Mouse (Mus musculus): ENCODE results near the gene Sos1. TPM values are rescaled to one million over a fixed set of nuclear protein-coding genes. Genes with fewer than 3 reads are reported as not detected.
A peak's percentile ranks its signal among the peaks of the same experiment; 100 is the strongest.

Gene Sos1
- polyA plus RNA-seq, 1 experiment = 1.3 TPM

DNA sequence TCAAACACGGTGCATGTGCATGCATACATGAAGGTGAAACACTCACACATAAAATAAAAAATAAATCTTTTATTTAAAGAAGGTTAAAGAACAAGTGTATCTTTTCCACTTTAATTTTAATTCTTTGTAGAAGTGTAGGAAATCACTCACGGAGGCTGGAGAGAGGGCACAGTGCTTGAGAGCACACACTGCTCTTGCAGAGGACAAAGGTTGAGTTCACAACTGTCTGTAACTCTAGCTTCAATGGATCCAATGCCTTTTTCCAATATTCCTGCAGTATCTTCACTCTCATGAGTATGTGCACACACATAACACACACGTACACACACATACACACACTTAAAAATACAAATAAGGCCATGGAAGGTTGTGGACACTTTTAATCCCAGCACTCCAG is 30.2 kb upstream of the Sos1 start:
- H3K4me1 ChIP-seq = peaks cover 63% of the 10 kb centered on the region
- TF ChIP-seq GATA1 (IDR thresholded peaks at IDR 0.05; ENCODE audit: borderline replicate concordance, low read length) = no peak
- TF ChIP-seq FLI1 (IDR thresholded peaks at IDR 0.05; ENCODE audit: low read length) = no peak
- H3K4me3 ChIP-seq (replicated peaks) = no peak overlapping the region
- no peaks in the 10 kb centered on the region for H3K27me3 ChIP-seq (replicated peaks)
- no peaks in the 10 kb centered on the region for H3K9me3 ChIP-seq
- H3K36me3 ChIP-seq (replicated peaks; ENCODE audit: low read length) = peaks cover 3% of the 10 kb centered on the region

DNA sequence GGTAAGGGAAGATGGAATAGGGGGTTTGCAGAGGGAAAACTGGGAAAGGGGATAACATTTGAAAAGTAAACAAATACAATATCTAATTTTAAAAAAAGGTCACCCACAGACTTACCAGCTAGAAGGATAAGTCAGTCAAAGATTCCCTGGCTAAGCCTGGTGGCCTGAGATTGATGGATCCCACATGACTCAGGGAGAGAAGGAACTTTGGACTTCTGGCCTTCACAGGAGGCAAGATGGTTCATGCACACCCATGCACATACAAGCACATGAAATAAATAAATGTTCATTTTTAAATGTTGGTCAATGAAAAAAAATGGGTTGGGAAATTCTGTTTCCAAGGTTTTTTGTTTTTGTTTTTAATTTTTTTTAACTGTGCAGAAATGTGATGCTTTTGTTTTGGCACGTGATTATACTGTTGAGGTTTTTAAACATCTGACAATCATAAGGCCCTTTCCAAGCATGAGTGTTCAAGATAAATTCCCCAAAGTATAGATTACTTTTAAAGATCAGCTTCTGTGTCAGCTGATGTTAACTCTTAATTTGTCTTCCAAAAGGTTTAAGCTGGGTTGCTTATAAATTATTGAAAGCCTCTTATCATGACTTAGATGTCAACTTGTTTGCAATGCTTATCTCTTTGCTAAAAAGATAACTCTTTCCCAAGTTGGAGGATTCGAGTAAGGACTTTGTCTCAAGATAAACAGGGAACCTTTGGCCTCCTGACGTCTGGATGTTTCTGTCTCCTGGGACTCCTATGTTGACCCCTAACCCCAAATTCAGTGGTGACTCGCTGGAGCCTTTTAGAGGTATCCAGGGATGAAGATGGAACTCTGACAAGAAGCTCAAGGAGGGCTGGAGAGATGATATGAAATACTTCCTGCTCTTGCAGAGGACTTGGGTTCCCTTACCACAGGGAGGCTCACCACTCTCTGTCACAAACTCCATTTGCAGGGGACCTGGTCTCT is 29.5 kb upstream of the Sos1 start:
- Histone ChIP-seq H3K27me3 (replicated peaks) (no peaks in the 10 kb centered on the region), H3K9me3 (no peaks in the 10 kb centered on the region), H3K36me3 (replicated peaks; ENCODE audit: low read length) (peaks cover 6% of the 10 kb centered on the region), H3K4me3 (replicated peaks) (no peak overlapping the region), H3K4me1 (peaks cover 61% of the 10 kb centered on the region)
- no peak for TF ChIP-seq GATA1 (IDR thresholded peaks at IDR 0.05; ENCODE audit: borderline replicate concordance, low read length)
- no peak for TF ChIP-seq FLI1 (IDR thresholded peaks at IDR 0.05; ENCODE audit: low read length)

DNA sequence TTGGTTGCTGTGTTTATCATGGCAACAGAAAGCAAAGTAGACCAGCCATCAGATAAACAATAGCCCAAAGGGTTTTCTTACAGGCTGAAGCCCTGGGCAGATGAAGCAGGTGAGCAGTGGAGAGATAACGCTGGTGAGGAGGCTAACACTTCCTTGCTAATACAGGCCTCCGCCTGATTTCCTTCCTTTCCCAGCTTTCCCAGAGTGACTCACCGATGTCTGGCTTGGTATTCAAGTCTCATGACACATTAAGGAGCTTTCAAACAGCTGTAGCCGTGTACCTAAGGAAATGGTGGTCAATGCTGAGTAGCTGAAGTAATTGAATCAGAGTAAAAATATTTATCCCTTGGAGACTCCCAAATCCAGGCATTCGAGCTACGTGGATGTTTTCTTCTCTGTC is 25.5 kb upstream of the Sos1 start:
- Histone ChIP-seq H3K4me3 (replicated peaks) (no peak overlapping the region), H3K9me3 (no peaks in the 10 kb centered on the region), H3K4me1 (peaks cover 72% of the 10 kb centered on the region), H3K27me3 (replicated peaks) (no peaks in the 10 kb centered on the region), H3K36me3 (replicated peaks; ENCODE audit: low read length) (peaks cover 3% of the 10 kb centered on the region)
- TF ChIP-seq GATA1 (IDR thresholded peaks at IDR 0.05; ENCODE audit: borderline replicate concordance, low read length) = no peak
- TF ChIP-seq FLI1 (IDR thresholded peaks at IDR 0.05; ENCODE audit: low read length) = no peak

DNA sequence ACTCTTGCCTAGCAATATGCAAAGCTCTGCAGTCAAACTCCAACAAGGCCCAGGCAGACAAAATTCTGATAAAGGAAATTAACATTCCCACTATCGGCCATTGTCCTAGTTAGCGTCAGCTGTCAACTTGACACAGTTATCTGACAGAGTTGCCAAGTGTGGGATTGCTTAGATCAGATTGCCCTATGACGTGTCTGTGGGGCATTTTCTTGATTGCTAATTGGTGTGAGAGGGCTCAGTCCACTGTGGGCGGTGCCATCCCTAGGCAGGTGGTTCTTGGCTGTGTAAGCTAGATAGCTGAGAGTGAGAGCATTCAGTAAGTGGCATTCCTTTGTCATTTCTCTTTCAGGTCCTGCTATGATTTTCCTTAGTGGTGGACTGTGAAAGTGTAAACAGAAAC is 25.1 kb upstream of the Sos1 start:
- H3K4me1 ChIP-seq = peaks cover 73% of the 10 kb centered on the region
- no peaks in the 10 kb centered on the region for H3K9me3 ChIP-seq
- H3K4me3 ChIP-seq (replicated peaks) = no peak overlapping the region
- TF ChIP-seq GATA1 (IDR thresholded peaks at IDR 0.05; ENCODE audit: borderline replicate concordance, low read length) (no peak), FLI1 (IDR thresholded peaks at IDR 0.05; ENCODE audit: low read length) (no peak)
- peaks cover 3% of the 10 kb centered on the region for H3K36me3 ChIP-seq (replicated peaks; ENCODE audit: low read length)
- H3K27me3 ChIP-seq (replicated peaks) = no peaks in the 10 kb centered on the region

DNA sequence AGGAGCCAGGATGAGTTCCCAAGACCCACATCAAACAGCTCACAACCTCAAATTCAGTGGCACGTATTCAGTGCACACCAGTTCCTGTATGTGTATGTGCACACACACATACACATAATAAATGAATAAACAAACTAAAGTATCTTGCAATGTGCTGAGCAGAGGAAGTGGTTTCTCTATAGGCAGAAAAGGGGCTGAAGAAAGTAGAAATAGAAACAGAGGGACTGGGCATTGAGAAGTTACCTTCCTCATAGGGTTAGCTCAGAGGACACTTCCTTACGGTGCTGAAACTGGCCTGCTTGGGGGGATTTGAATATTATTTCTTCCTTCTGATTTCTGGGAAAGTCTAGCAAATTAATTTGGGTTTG is 21.5 kb upstream of the Sos1 start:
- Histone ChIP-seq H3K27me3 (replicated peaks) (no peaks in the 10 kb centered on the region), H3K4me1 (peaks cover 76% of the 10 kb centered on the region), H3K36me3 (replicated peaks; ENCODE audit: low read length) (peaks cover 3% of the 10 kb centered on the region), H3K9me3 (no peaks in the 10 kb centered on the region), H3K4me3 (replicated peaks) (peak overlapping the region; percentile 74)
- no peak for TF ChIP-seq FLI1 (IDR thresholded peaks at IDR 0.05; ENCODE audit: low read length)
- TF ChIP-seq GATA1 (IDR thresholded peaks at IDR 0.05; ENCODE audit: borderline replicate concordance, low read length) = no peak

DNA sequence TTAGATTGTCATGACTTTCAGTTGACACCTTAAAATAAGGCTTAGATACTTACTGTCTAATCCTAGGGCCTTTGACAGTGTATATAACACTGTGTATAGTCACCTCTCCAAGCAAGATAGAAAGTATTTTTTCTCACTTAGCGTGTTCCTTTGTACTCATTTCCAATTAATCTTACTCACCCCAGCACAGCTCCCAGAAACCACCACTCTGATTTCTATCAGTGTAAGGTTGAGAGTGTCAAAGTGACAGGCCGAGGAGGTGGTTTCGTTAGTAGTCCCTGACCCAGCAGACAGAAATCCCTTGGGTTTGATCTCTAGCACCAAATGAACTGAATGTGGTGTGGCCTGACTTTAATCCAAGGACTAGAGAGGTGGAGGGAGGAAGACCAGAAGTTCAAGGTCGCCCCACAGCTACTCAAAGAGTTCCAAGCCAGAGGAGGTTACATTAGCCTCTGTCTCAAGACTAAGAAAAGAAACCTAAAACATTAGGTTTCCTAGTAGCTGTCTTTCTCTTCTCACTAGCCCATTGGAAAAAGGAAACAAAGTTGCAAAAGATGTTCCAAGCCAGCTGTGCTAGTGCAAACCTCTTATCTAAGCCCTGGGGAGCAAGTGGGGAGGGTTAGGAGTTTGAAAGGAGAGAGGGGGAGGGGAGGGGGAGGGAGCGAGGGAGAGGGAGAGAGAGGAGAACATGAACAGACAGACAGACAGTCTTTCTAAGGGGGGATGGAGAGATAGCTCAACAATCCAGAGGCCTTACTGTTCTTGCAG is 21.0 kb upstream of the Sos1 start:
- H3K4me3 ChIP-seq (replicated peaks) = peak overlapping the region; percentile 74
- TF ChIP-seq GATA1 (IDR thresholded peaks at IDR 0.05; ENCODE audit: borderline replicate concordance, low read length) = no peak
- no peak for TF ChIP-seq FLI1 (IDR thresholded peaks at IDR 0.05; ENCODE audit: low read length)

DNA sequence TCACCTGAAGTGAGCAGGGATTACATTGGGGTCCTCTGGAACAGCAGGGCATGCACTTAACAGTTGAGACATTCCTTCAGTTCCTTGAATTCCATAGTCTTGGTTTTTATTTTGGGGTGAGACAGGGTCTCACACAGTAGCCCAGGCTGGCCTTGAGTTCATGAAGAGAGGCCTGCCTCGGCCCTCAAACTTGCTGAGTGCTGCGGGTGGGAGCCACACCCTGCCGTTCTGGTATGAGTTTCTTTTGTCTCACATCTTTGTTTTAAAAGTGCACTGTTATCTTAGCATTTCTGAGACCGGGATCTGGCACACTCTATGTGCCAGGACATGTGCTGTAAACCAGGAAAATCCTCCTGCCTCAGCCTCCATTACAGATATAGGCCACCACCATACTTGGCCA is 19.8 kb upstream of the Sos1 start:
- TF ChIP-seq GATA1 (IDR thresholded peaks at IDR 0.05; ENCODE audit: borderline replicate concordance, low read length) (no peak), FLI1 (IDR thresholded peaks at IDR 0.05; ENCODE audit: low read length) (no peak)

More for the DNA sequence above, 21.0 kb upstream of the Sos1 start:
- Histone ChIP-seq H3K9me3 (no peaks in the 10 kb centered on the region), H3K4me1 (peaks cover 77% of the 10 kb centered on the region), H3K27me3 (replicated peaks) (no peaks in the 10 kb centered on the region), H3K36me3 (replicated peaks; ENCODE audit: low read length) (peaks cover 3% of the 10 kb centered on the region)

DNA sequence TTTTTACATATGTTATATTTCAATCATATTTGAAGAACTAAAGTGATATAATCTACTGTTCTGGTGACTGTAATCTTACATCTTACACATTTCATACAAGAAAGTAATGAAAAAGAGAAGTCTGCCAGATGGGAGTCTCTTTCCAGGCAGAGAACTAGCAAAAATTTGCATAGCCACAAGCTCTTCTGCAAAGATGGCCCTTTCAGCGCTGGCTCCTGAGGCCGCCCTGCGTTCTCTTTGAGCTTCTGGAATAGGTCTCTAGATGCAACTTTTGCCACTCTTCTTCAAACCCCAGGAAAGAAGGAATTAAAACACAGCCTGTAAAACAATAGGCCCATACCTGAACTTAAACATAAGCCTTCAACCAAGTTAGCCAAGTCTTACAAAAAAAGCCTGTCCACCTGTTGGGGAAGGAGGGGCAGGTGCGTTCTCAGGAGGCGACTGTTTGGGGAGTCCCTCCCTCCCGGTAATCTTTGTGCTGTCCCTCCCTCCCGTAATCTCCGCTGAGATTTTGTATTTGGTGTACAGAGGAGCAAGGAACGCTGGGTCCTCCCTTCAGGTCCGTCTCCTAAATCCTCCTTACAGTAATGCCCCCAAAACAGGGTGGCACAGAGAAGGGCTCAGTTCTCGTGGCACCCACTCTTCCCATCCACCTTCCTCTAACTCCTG is 18.5 kb upstream of the Sos1 start:
- Histone ChIP-seq H3K4me1 (peaks cover 55% of the 10 kb centered on the region), H3K9me3 (no peaks in the 10 kb centered on the region), H3K36me3 (replicated peaks; ENCODE audit: low read length) (peaks cover 6% of the 10 kb centered on the region), H3K4me3 (replicated peaks) (no peak overlapping the region), H3K27me3 (replicated peaks) (no peaks in the 10 kb centered on the region)
- TF ChIP-seq FLI1 (IDR thresholded peaks at IDR 0.05; ENCODE audit: low read length) (no peak), GATA1 (IDR thresholded peaks at IDR 0.05; ENCODE audit: borderline replicate concordance, low read length) (no peak)

More for the DNA sequence above, 19.8 kb upstream of the Sos1 start:
- no peaks in the 10 kb centered on the region for H3K27me3 ChIP-seq (replicated peaks)
- peaks cover 66% of the 10 kb centered on the region for H3K4me1 ChIP-seq
- H3K36me3 ChIP-seq (replicated peaks; ENCODE audit: low read length) = peaks cover 2% of the 10 kb centered on the region
- no peak overlapping the region for H3K4me3 ChIP-seq (replicated peaks)
- no peaks in the 10 kb centered on the region for H3K9me3 ChIP-seq

DNA sequence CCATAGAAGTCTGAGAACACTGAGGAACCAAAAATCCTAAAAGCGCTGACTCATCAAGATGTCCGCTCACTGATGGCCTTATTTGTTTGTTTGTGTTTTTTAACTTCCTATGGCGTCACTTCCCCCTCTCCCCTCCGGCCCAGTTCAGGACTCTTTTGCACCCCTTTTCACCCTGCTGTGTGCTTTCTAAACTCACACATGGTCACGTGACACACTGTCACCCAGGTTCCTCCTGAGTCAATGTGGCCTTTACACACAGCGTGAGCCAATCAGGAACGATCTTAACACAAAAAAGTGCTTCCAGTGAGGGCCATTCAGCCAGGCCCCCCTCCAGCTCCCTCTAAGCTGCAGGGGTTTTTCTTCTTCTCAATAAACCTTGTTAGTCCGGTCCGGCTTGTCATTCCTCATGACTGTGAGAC is 16.9 kb upstream of the Sos1 start:
- Histone ChIP-seq H3K27me3 (replicated peaks) (no peaks in the 10 kb centered on the region), H3K9me3 (no peaks in the 10 kb centered on the region), H3K36me3 (replicated peaks; ENCODE audit: low read length) (peaks cover 6% of the 10 kb centered on the region), H3K4me1 (peaks cover 46% of the 10 kb centered on the region), H3K4me3 (replicated peaks) (no peak overlapping the region)
- no peak for TF ChIP-seq GATA1 (IDR thresholded peaks at IDR 0.05; ENCODE audit: borderline replicate concordance, low read length)
- TF ChIP-seq FLI1 (IDR thresholded peaks at IDR 0.05; ENCODE audit: low read length) = no peak

Measured in megakaryocyte, embryonic 14.5 days (primary cell).